Mouse (Mus musculus): ENCODE measurements around the gene Ap3s2. TPM values are rescaled to one million over a fixed set of nuclear protein-coding genes. Genes with fewer than 3 reads are reported as not detected.

Gene Ap3s2
- polyA plus RNA-seq, 1 experiment from 2014 or later: 11.8 TPM

- H3K36me3 ChIP-seq (ENCODE audit: insufficient read depth, low read length): no peaks in the 10 kb centered on the region
- H3K9ac ChIP-seq (replicated peaks; ENCODE audit: low read depth): no peak overlapping the region
- 67% methylated on average over 8 of the region's 8 CpGs for WGBS
- no peaks in the 10 kb centered on the region; the same call in 1 of the 2 replicates for H3K4me1 ChIP-seq (ENCODE audit: insufficient read depth, low read depth, low read length)
- no peak overlapping the region for H3K4me3 ChIP-seq (ENCODE audit: low read depth, low read length)
- no peak for DNase-seq (ENCODE audit: low spot score)
- H3K9me3 ChIP-seq (ENCODE audit: low read length): no peaks in the 10 kb centered on the region
- TF ChIP-seq EP300 (IDR thresholded peaks at IDR 0.05): no peak
- TF ChIP-seq CTCF (IDR thresholded peaks at IDR 0.05): no peak
- H3K4me2 ChIP-seq (replicated peaks; ENCODE audit: low read depth, low read length): no peak overlapping the region
- ATAC-seq: no peak
- 0 out of 2 replicates have a peak, but pooled peaks cover 4% of the 10 kb centered on the region for H3K27me3 ChIP-seq (replicated peaks; ENCODE audit: insufficient read depth, low read length)
- no peak overlapping the region for H3K27ac ChIP-seq (ENCODE audit: low read length)
Measured at GRCm38 (mm10) chr7:79844090-79844802, 76.2 kb downstream of the Ap3s2 start.

DNA sequence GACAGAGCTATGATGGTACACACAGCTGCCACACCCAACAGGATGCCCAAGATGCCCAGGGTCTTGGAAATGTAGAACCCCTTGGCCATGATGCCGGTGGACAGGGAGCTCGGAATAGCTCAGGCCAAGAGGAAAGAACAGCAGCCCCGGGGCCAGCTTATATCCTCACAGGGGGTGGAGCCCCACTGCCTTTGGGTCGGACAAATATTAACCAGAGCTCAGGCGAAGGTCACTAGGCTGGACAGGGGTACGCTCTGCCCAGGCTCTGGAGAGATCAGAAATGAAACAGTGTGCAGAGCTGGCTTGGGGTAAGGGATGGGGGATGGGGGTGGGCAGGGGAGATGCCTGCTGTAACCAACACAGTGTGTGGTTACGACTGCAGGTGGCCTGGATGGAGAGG, 78.3 kb downstream of the Ap3s2 start:
- no peak overlapping the region for H3K9ac ChIP-seq (replicated peaks; ENCODE audit: low read depth)
- no peak overlapping the region for H3K4me3 ChIP-seq (ENCODE audit: low read depth, low read length)
- WGBS: 47% methylated on average over 7 of the region's 7 CpGs
- H3K4me1 ChIP-seq (ENCODE audit: insufficient read depth, low read depth, low read length): no peaks in the 10 kb centered on the region; the same call in 1 of the 2 replicates
- no peak for TF ChIP-seq EP300 (IDR thresholded peaks at IDR 0.05)
- no peak for TF ChIP-seq CTCF (IDR thresholded peaks at IDR 0.05)
- H3K9me3 ChIP-seq (ENCODE audit: low read length): no peaks in the 10 kb centered on the region
- no peak overlapping the region for H3K4me2 ChIP-seq (replicated peaks; ENCODE audit: low read depth, low read length)
- no peak overlapping the region for H3K27ac ChIP-seq (ENCODE audit: low read length)
- DNase-seq (ENCODE audit: low spot score) (no peak), ATAC-seq (no peak)
- 0 out of 2 replicates have a peak, but pooled peaks cover 2% of the 10 kb centered on the region for H3K27me3 ChIP-seq (replicated peaks; ENCODE audit: insufficient read depth, low read length)
- H3K36me3 ChIP-seq (ENCODE audit: insufficient read depth, low read length): no peaks in the 10 kb centered on the region

- H3K27me3 ChIP-seq (replicated peaks; ENCODE audit: insufficient read depth, low read length): no peaks in the 10 kb centered on the region
- no peaks in the 10 kb centered on the region for H3K36me3 ChIP-seq (ENCODE audit: insufficient read depth, low read length)
- no peak overlapping the region for H3K4me2 ChIP-seq (replicated peaks; ENCODE audit: low read depth, low read length)
- no peak overlapping the region for H3K9ac ChIP-seq (replicated peaks; ENCODE audit: low read depth)
- H3K9me3 ChIP-seq (ENCODE audit: low read length): no peaks in the 10 kb centered on the region
- WGBS: 50% methylated on average over 2 of the region's 2 CpGs
- H3K27ac ChIP-seq (ENCODE audit: low read length): no peak overlapping the region
- ATAC-seq (no peak), DNase-seq (ENCODE audit: low spot score) (no peak)
- H3K4me3 ChIP-seq (ENCODE audit: low read depth, low read length): no peak overlapping the region
- no peaks in the 10 kb centered on the region for H3K4me1 ChIP-seq (ENCODE audit: insufficient read depth, low read depth, low read length)
- TF ChIP-seq CTCF (IDR thresholded peaks at IDR 0.05) (no peak), EP300 (IDR thresholded peaks at IDR 0.05) (no peak)
Measured at GRCm38 (mm10) chr7:79837247-79837646, 83.2 kb downstream of the Ap3s2 start.

DNA sequence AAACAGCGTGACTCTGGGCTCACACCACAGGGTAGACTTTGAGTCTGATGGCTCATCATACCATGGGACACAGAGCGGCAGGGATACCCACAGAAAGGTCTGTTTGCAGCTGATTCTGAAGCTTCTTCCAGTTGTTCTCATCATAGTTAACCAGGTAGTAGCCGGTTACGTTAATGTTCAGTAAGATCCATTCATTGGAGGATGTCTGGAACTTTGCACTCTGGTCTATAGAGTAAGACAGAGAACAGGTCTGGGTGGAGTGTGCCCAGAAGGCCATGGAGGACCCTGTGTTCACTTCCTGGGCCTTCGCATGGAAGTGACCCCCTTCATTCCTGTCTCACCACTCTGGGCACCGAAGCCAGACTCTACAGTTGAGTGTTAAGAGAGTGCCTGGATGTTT, 85.3 kb downstream of the Ap3s2 start:
- H3K9me3 ChIP-seq (ENCODE audit: low read length): no peaks in the 10 kb centered on the region
- H3K4me3 ChIP-seq (ENCODE audit: low read depth, low read length): no peak overlapping the region
- H3K27ac ChIP-seq (ENCODE audit: low read length): no peak overlapping the region
- H3K9ac ChIP-seq (replicated peaks; ENCODE audit: low read depth): no peak overlapping the region
- no peaks in the 10 kb centered on the region for H3K27me3 ChIP-seq (replicated peaks; ENCODE audit: insufficient read depth, low read length)
- no peak overlapping the region for H3K4me2 ChIP-seq (replicated peaks; ENCODE audit: low read depth, low read length)
- ATAC-seq: no peak
- H3K4me1 ChIP-seq (ENCODE audit: insufficient read depth, low read depth, low read length): no peaks in the 10 kb centered on the region
- DNase-seq (ENCODE audit: low spot score): no peak
- TF ChIP-seq CTCF (IDR thresholded peaks at IDR 0.05) (no peak), EP300 (IDR thresholded peaks at IDR 0.05) (no peak)
- H3K36me3 ChIP-seq (ENCODE audit: insufficient read depth, low read length): no peaks in the 10 kb centered on the region
- 91% methylated on average over 6 of the region's 6 CpGs for whole genome bisulfite sequencing

DNA sequence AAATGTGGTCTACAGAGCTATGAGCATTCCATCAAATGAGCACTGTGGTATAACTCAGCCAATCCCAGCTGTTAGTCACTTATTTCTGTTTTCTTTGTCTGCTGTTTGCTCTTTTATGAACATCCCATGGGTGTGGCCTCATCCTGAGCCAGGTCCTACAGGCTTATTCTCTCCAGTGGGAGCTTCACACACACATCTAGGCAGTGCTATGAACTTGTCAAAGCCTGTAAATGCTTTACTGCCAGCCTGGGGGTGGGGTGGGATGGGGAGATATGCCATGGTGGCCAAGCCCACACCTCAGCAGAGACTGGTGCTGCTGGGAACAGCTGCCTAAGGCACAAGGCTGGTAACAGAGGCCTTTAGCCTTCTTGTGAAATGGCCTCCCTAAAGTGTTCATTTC, 87.5 kb downstream of the Ap3s2 start:
- Histone ChIP-seq H3K9ac (replicated peaks; ENCODE audit: low read depth) (no peak overlapping the region), H3K36me3 (ENCODE audit: insufficient read depth, low read length) (no peaks in the 10 kb centered on the region), H3K27me3 (replicated peaks; ENCODE audit: insufficient read depth, low read length) (no peaks in the 10 kb centered on the region), H3K27ac (ENCODE audit: low read length) (no peak overlapping the region), H3K9me3 (ENCODE audit: low read length) (no peaks in the 10 kb centered on the region), H3K4me1 (ENCODE audit: insufficient read depth, low read depth, low read length) (no peaks in the 10 kb centered on the region), H3K4me3 (ENCODE audit: low read depth, low read length) (no peak overlapping the region), H3K4me2 (replicated peaks; ENCODE audit: low read depth, low read length) (no peak overlapping the region)
- TF ChIP-seq CTCF (IDR thresholded peaks at IDR 0.05) (no peak), EP300 (IDR thresholded peaks at IDR 0.05) (no peak)
- no peak for DNase-seq (ENCODE audit: low spot score)
- no peak for ATAC-seq

- peak; percentile 62 for ATAC-seq
- WGBS: 22% methylated on average over 6 of the region's 6 CpGs
Measured at GRCm38 (mm10) chr7:79831585-79831984, 88.9 kb downstream of the Ap3s2 start.

More at GRCm38 (mm10) chr7:79831585-79831984, 88.9 kb downstream of the Ap3s2 start:
- no peak for TF ChIP-seq CTCF (IDR thresholded peaks at IDR 0.05)
- Histone ChIP-seq H3K4me1 (ENCODE audit: insufficient read depth, low read depth, low read length) (no peaks in the 10 kb centered on the region), H3K27me3 (replicated peaks; ENCODE audit: insufficient read depth, low read length) (no peaks in the 10 kb centered on the region), H3K4me2 (replicated peaks; ENCODE audit: low read depth, low read length) (no peak overlapping the region), H3K36me3 (ENCODE audit: insufficient read depth, low read length) (no peaks in the 10 kb centered on the region), H3K9me3 (ENCODE audit: low read length) (no peaks in the 10 kb centered on the region), H3K9ac (replicated peaks; ENCODE audit: low read depth) (no peak overlapping the region), H3K27ac (ENCODE audit: low read length) (peak overlapping the region; percentile 74), H3K4me3 (ENCODE audit: low read depth, low read length) (no peak overlapping the region)
- peak; percentile 77 for DNase-seq (ENCODE audit: low spot score)

Data from lung, postnatal 0 days (tissue).